In genomic region chr14:26638708-26639084, GRCm38 (mm10) we compare ENCODE assay signal across 8 mouse cellular contexts. TPM values are rescaled to one million over a fixed set of nuclear protein-coding genes. Genes with fewer than 3 reads are reported as not detected.
DNase-seq lines count a peak whose midpoint lies in the region; ATAC-seq and TF ChIP-seq lines count a peak whose summit lies in the region.

No protein-coding gene starts in this region.

- peak overlapping the region; percentile 96 for H3K27ac ChIP-seq in heart, embryonic 12.5 days (ENCODE audit: poor library complexity, severe bottlenecking)
- peak overlapping the region; percentile 98 for H3K27ac ChIP-seq in kidney, embryonic 15.5 days
- peak overlapping the region; percentile 96 for H3K27ac ChIP-seq in liver, embryonic 16.5 days (ENCODE audit: low read length)
- peak overlapping the region; percentile 90 for H3K27ac ChIP-seq in neural tube, embryonic 11.5 days (ENCODE audit: low read depth, low read length)
- H3K27ac ChIP-seq in stomach, embryonic 16.5 days (ENCODE audit: low read length): peak overlapping the region; percentile 99

- DNase-seq in adrenal gland, postnatal 14 days: peak; percentile 82
- peak; percentile 67 for DNase-seq in neural tube, embryonic 11.5 days (ENCODE audit: low spot score)

- peaks cover 7% of the 10 kb centered on the region for H3K36me3 ChIP-seq in C2C12 (ENCODE audit: control insufficient read depth, insufficient read depth)
- peaks cover 2% of the 10 kb centered on the region for H3K36me3 ChIP-seq in erythroblast, embryonic 14.5 days (ENCODE audit: control insufficient read depth)
- 0 out of 2 replicates have a peak, but pooled peaks cover 5% of the 10 kb centered on the region for H3K36me3 ChIP-seq in heart, embryonic 12.5 days
- H3K36me3 ChIP-seq in kidney, embryonic 15.5 days: peaks cover 3% of the 10 kb centered on the region; the same call in 1 of the 2 replicates
- no peaks in the 10 kb centered on the region for H3K36me3 ChIP-seq in liver, embryonic 16.5 days (ENCODE audit: control insufficient read depth, insufficient read depth)
- no peaks in the 10 kb centered on the region for H3K36me3 ChIP-seq in neural tube, embryonic 11.5 days (ENCODE audit: control insufficient read depth, insufficient read depth, low read length)
- H3K36me3 ChIP-seq in stomach, embryonic 16.5 days (ENCODE audit: control insufficient read depth, insufficient read depth, low read length): no peaks in the 10 kb centered on the region

- H3K79me2 ChIP-seq in C2C12 (ENCODE audit: control insufficient read depth, insufficient read depth): peaks cover 58% of the 10 kb centered on the region

- H3K4me3 ChIP-seq in C2C12 (ENCODE audit: insufficient read depth, poor library complexity, severe bottlenecking): peak overlapping the region; percentile 97
- peak overlapping the region; percentile 99 for H3K4me3 ChIP-seq in erythroblast, embryonic 14.5 days (replicated peaks)
- peak overlapping the region; percentile 88 for H3K4me3 ChIP-seq in heart, embryonic 12.5 days
- peak overlapping the region; percentile 95 for H3K4me3 ChIP-seq in kidney, embryonic 15.5 days (replicated peaks)
- H3K4me3 ChIP-seq in liver, embryonic 16.5 days (ENCODE audit: low read depth, low read length): peak overlapping the region; percentile 94
- peak overlapping the region; percentile 73 for H3K4me3 ChIP-seq in neural tube, embryonic 11.5 days (ENCODE audit: low read depth, low read length)
- H3K4me3 ChIP-seq in stomach, embryonic 16.5 days (replicated peaks; ENCODE audit: low read length): peak overlapping the region; percentile 96

- H3K27me3 ChIP-seq in C2C12 (ENCODE audit: control insufficient read depth, insufficient read depth, insufficient read length): no peaks in the 10 kb centered on the region
- no peaks in the 10 kb centered on the region for H3K27me3 ChIP-seq in erythroblast, embryonic 14.5 days (ENCODE audit: control insufficient read depth)
- H3K27me3 ChIP-seq in heart, embryonic 12.5 days (replicated peaks): no peaks in the 10 kb centered on the region
- no peaks in the 10 kb centered on the region for H3K27me3 ChIP-seq in kidney, embryonic 15.5 days
- H3K27me3 ChIP-seq in liver, embryonic 16.5 days (ENCODE audit: control insufficient read depth, insufficient read depth, low read depth, low read length): no peaks in the 10 kb centered on the region
- H3K27me3 ChIP-seq in neural tube, embryonic 11.5 days (ENCODE audit: control insufficient read depth, insufficient read depth, low read length): no peaks in the 10 kb centered on the region
- no peaks in the 10 kb centered on the region for H3K27me3 ChIP-seq in stomach, embryonic 16.5 days (ENCODE audit: control insufficient read depth, insufficient read depth, low read length)

- peak overlapping the region; percentile 97 for H3K9ac ChIP-seq in heart, embryonic 12.5 days
- peak overlapping the region; percentile 90 for H3K9ac ChIP-seq in kidney, embryonic 15.5 days
- H3K9ac ChIP-seq in liver, embryonic 16.5 days (ENCODE audit: low read depth, low read length): peak overlapping the region; percentile 95
- H3K9ac ChIP-seq in neural tube, embryonic 11.5 days (ENCODE audit: low read length): peak overlapping the region; percentile 78
- H3K9ac ChIP-seq in stomach, embryonic 16.5 days (ENCODE audit: low read length): peak overlapping the region; percentile 99

- peak overlapping the region; percentile 68 for H3K4me2 ChIP-seq in heart, embryonic 12.5 days
- H3K4me2 ChIP-seq in kidney, embryonic 15.5 days: peak overlapping the region; percentile 70
- peak overlapping the region; percentile 88 for H3K4me2 ChIP-seq in liver, embryonic 16.5 days (ENCODE audit: low read depth, low read length)
- H3K4me2 ChIP-seq in neural tube, embryonic 11.5 days (ENCODE audit: low read depth): peak overlapping the region; percentile 52
- H3K4me2 ChIP-seq in stomach, embryonic 16.5 days (ENCODE audit: low read depth, low read length): peak overlapping the region; percentile 60

- TF ChIP-seq CTCF in C2C12 (IDR thresholded peaks at IDR 0.05; ENCODE audit: control insufficient read depth, insufficient read depth, insufficient read length): no peak

- H3K79me3 ChIP-seq in C2C12 (ENCODE audit: low read depth): peaks cover 56% of the 10 kb centered on the region

- H3ac ChIP-seq in C2C12 (ENCODE audit: control insufficient read depth, insufficient read length, low read depth): peak overlapping the region; percentile 94

- no peaks in the 10 kb centered on the region for H3K9me3 ChIP-seq in erythroblast, embryonic 14.5 days (ENCODE audit: control insufficient read depth, low read length)
- no peaks in the 10 kb centered on the region for H3K9me3 ChIP-seq in heart, embryonic 12.5 days (replicated peaks)
- no peaks in the 10 kb centered on the region for H3K9me3 ChIP-seq in kidney, embryonic 15.5 days (replicated peaks)
- no peaks in the 10 kb centered on the region for H3K9me3 ChIP-seq in liver, embryonic 16.5 days (replicated peaks; ENCODE audit: control insufficient read depth, low read length)
- no peaks in the 10 kb centered on the region for H3K9me3 ChIP-seq in neural tube, embryonic 11.5 days (ENCODE audit: control insufficient read depth, low read length)
- H3K9me3 ChIP-seq in stomach, embryonic 16.5 days (replicated peaks; ENCODE audit: control insufficient read depth, low read length): no peaks in the 10 kb centered on the region

- WGBS in heart, embryonic 12.5 days: 0% methylated on average over 16 of the region's 16 CpGs
- under 1% methylated on average over 16 of the region's 16 CpGs for WGBS in kidney, embryonic 15.5 days
- WGBS in liver, embryonic 16.5 days (ENCODE audit: insufficient replicate concordance): under 1% methylated on average over 16 of the region's 16 CpGs
- 2% methylated on average over 16 of the region's 16 CpGs for WGBS in neural tube, embryonic 11.5 days
- WGBS in stomach, embryonic 16.5 days: under 1% methylated on average over 16 of the region's 16 CpGs

- H3K4me1 ChIP-seq in erythroblast, embryonic 14.5 days (ENCODE audit: control insufficient read depth): peaks cover 38% of the 10 kb centered on the region
- H3K4me1 ChIP-seq in heart, embryonic 12.5 days (replicated peaks): peaks cover 10% of the 10 kb centered on the region; the same call in 1 of the 2 replicates
- peaks cover 19% of the 10 kb centered on the region for H3K4me1 ChIP-seq in kidney, embryonic 15.5 days
- H3K4me1 ChIP-seq in liver, embryonic 16.5 days (ENCODE audit: control insufficient read depth, low read depth, low read length): peaks cover 20% of the 10 kb centered on the region
- peaks cover 6% of the 10 kb centered on the region; the same call in 1 of the 2 replicates for H3K4me1 ChIP-seq in neural tube, embryonic 11.5 days (ENCODE audit: control insufficient read depth, insufficient read depth, low read length)
- peaks cover 15% of the 10 kb centered on the region for H3K4me1 ChIP-seq in stomach, embryonic 16.5 days (ENCODE audit: control insufficient read depth, insufficient read depth, low read length)

- peak; percentile 55 for ATAC-seq in heart, embryonic 12.5 days (ENCODE audit: insufficient number of reproducible peaks, low FRiP score)
- peak; percentile 30; the same call in 1 of the 2 replicates for ATAC-seq in kidney, embryonic 15.5 days (replicated peaks; ENCODE audit: low FRiP score)
- peak; percentile 14 for ATAC-seq in liver, embryonic 16.5 days (ENCODE audit: low read depth)
- ATAC-seq in neural tube, embryonic 11.5 days (ENCODE audit: insufficient read depth, low FRiP score, low TSS enrichment): peak; percentile 13; the same call in 1 of the 2 replicates
- ATAC-seq in stomach, embryonic 16.5 days (ENCODE audit: insufficient read depth, low FRiP score): peak; percentile 41; the same call in 1 of the 2 replicates

TF ChIP-seq in C2C12, 6 proteins besides CTCF, POLR2A, EP300 and RAD21:
- TF ChIP-seq MAX (IDR thresholded peaks at IDR 0.05): no peak
- TF ChIP-seq USF1 (IDR thresholded peaks at IDR 0.05; ENCODE audit: low read depth): no peak

RNA-seq across cellular contexts. Expression of gene Arf4, which starts 0.8 kb away (rescaled TPM):
- 155 TPM for polyA plus RNA-seq in C2C12 (2012; fragmentation: generic; extraction: Trizol)
- 190 and 198 TPM in 2 replicates for total RNA-seq in adrenal gland, postnatal 14 days (2021)
- polyA plus RNA-seq in erythroblast, embryonic 14.5 days (2012): 8.4 TPM in 2 replicates
- polyA plus RNA-seq in heart, embryonic 12.5 days (2016; fragmentation: Nextera tagmentation; extraction: Ambion mirVana): 466 and 469 TPM in 2 replicates
- 594 and 610 TPM in 2 replicates for polyA plus RNA-seq in kidney, embryonic 15.5 days (2015; fragmentation: Nextera tagmentation; extraction: Ambion mirVana)
- 154 and 161 TPM in 2 replicates for polyA plus RNA-seq in liver, embryonic 16.5 days (2015; fragmentation: Nextera tagmentation; extraction: Ambion mirVana)
- 629 and 640 TPM in 2 replicates for polyA plus RNA-seq in neural tube, embryonic 11.5 days (2014; fragmentation: Nextera tagmentation; extraction: Ambion mirVana)
- polyA plus RNA-seq in stomach, embryonic 16.5 days (2015; fragmentation: Nextera tagmentation; extraction: Ambion mirVana): 645 and 647 TPM in 2 replicates

RNA-seq across cellular contexts. Expression of gene Pde12, which starts 31.0 kb away (rescaled TPM):
- 4.7 TPM for polyA plus RNA-seq in C2C12 (2012; fragmentation: generic; extraction: Trizol)
- total RNA-seq in adrenal gland, postnatal 14 days (2021): 9.0 and 10.1 TPM in 2 replicates
- polyA plus RNA-seq in erythroblast, embryonic 14.5 days (2012): 0.48 and 0.49 TPM in 2 replicates
- 9.4 and 10.4 TPM in 2 replicates for polyA plus RNA-seq in heart, embryonic 12.5 days (2016; fragmentation: Nextera tagmentation; extraction: Ambion mirVana)
- polyA plus RNA-seq in kidney, embryonic 15.5 days (2015; fragmentation: Nextera tagmentation; extraction: Ambion mirVana): 9.7 and 9.9 TPM in 2 replicates
- polyA plus RNA-seq in liver, embryonic 16.5 days (2015; fragmentation: Nextera tagmentation; extraction: Ambion mirVana): 4.6 TPM in 2 replicates
- 13.3 and 14.9 TPM in 2 replicates for polyA plus RNA-seq in neural tube, embryonic 11.5 days (2014; fragmentation: Nextera tagmentation; extraction: Ambion mirVana)
- polyA plus RNA-seq in stomach, embryonic 16.5 days (2015; fragmentation: Nextera tagmentation; extraction: Ambion mirVana): 9.0 and 9.3 TPM in 2 replicates

RNA-seq across cellular contexts. Expression of gene Dnah12, which starts 54.4 kb away (rescaled TPM):
- under 0.01 TPM for polyA plus RNA-seq in C2C12 (2012; fragmentation: generic; extraction: Trizol)
- not detected in 2 replicates for total RNA-seq in adrenal gland, postnatal 14 days (2021)
- polyA plus RNA-seq in erythroblast, embryonic 14.5 days (2012): not detected in 2 replicates
- 0.05 TPM in 1 of 2 replicates, not detected in the other for polyA plus RNA-seq in heart, embryonic 12.5 days (2016; fragmentation: Nextera tagmentation; extraction: Ambion mirVana)
- 0.09 and 0.17 TPM in 2 replicates for polyA plus RNA-seq in kidney, embryonic 15.5 days (2015; fragmentation: Nextera tagmentation; extraction: Ambion mirVana)
- polyA plus RNA-seq in liver, embryonic 16.5 days (2015; fragmentation: Nextera tagmentation; extraction: Ambion mirVana): 0.01 and 0.02 TPM in 2 replicates
- 0.01 TPM in 2 replicates for polyA plus RNA-seq in neural tube, embryonic 11.5 days (2014; fragmentation: Nextera tagmentation; extraction: Ambion mirVana)
- polyA plus RNA-seq in stomach, embryonic 16.5 days (2015; fragmentation: Nextera tagmentation; extraction: Ambion mirVana): 0.05 and 0.06 TPM in 2 replicates

Comparison
In these comparisons a context has a peak if more than half of its experiments do, and no peak if none do; other contexts are left out.
1. Peak in every context shown above with its lines: DNase-seq, ATAC-seq, H3K4me3 ChIP-seq and H3K27ac ChIP-seq.
2. RNA of gene Arf4, which starts 0.8 kb away (polyA plus RNA-seq): 645 to 647 TPM in stomach, embryonic 16.5 days, 629 to 640 TPM in neural tube, embryonic 11.5 days, 594 to 610 TPM in kidney, embryonic 15.5 days, 466 to 469 TPM in heart, embryonic 12.5 days, 154 to 161 TPM in liver, embryonic 16.5 days and 155 TPM in C2C12 (single experiment); 8.4 TPM in erythroblast, embryonic 14.5 days; every median in the first group is over 10 times any median in the second.